Mouse (Mus musculus) liver, embryonic 16.5 days (tissue): ENCODE data around the gene Sfta2. TPM values are rescaled to one million over a fixed set of nuclear protein-coding genes. Genes with fewer than 3 reads are reported as not detected.

ENCODE experiments used
- ATAC-seq: fragments of 200-750 bp; cut with Nextera tagmentation; 2 replicates; pipeline ENCODE4 v1.8.0; 2017; ENCODE audit warnings: low read depth, mild to moderate bottlenecking, moderate number of reproducible peaks, moderate library complexity
- H3K27ac ChIP-seq: fragments of 300-500 bp; sonication (generic); 2 replicates; pipeline ENCODE4 v1.5.1; 2014; ENCODE audit warnings: mild to moderate bottlenecking, low read length
- H3K27me3 ChIP-seq: fragments of 300-500 bp; sonication (generic); 2 replicates; pipeline ENCODE4 v1.6.1; 2014; ENCODE audit warnings: low read depth, low read length, mixed read lengths; ENCODE audit not compliant: control insufficient read depth, insufficient read depth
- H3K36me3 ChIP-seq: fragments of 300-500 bp; sonication (generic); 2 replicates; pipeline ENCODE4 v1.6.1; 2014; ENCODE audit warnings: mild to moderate bottlenecking; ENCODE audit not compliant: control insufficient read depth, insufficient read depth
- H3K4me1 ChIP-seq: fragments of 300-500 bp; sonication (generic); 2 replicates; pipeline ENCODE4 v1.6.1; 2014; ENCODE audit warnings: low read depth, low read length, mixed read lengths; ENCODE audit not compliant: control insufficient read depth
- H3K4me2 ChIP-seq: fragments of 300-500 bp; sonication (generic); 2 replicates; pipeline ENCODE4 v1.6.1; 2014; ENCODE audit warnings: low read depth, low read length, mixed read lengths
- H3K4me3 ChIP-seq: fragments of 300-500 bp; sonication (generic); 2 replicates; pipeline ENCODE4 v1.5.1; 2014; ENCODE audit warnings: low read depth, mild to moderate bottlenecking, low read length
- H3K9ac ChIP-seq: fragments of 300-500 bp; sonication (generic); 2 replicates; pipeline ENCODE4 v1.6.1; 2014; ENCODE audit warnings: low read depth, low read length
- H3K9me3 ChIP-seq: fragments of 300-500 bp; sonication (generic); replicated peaks from 2 replicates; pipeline ENCODE4 v1.6.1; 2016; ENCODE audit warnings: low read length; ENCODE audit not compliant: control insufficient read depth
- WGBS: fragments of 180-500 bp; shearing (Covaris S2); extraction: QIAGEN DNeasy Blood & Tissue Kit; methylation state at CpG from one replicate; pipeline ENCODE4 v1.1.7; 2014; ENCODE audit not compliant: insufficient replicate concordance; 5-methylcytosine and 5-hydroxymethylcytosine counted together
- polyA plus RNA-seq: library from polyadenylated mRNA; unstranded; fragments of >200 nt; fragmentation: Nextera tagmentation; extraction: Ambion mirVana; gene quantifications from 2 replicates; pipeline ENCODE4 v1.2.1, GENCODE M21; 2015

Sfta2 gene
- polyA plus RNA-seq, 1 experiment from 2014 or later, result not detected

DNA sequence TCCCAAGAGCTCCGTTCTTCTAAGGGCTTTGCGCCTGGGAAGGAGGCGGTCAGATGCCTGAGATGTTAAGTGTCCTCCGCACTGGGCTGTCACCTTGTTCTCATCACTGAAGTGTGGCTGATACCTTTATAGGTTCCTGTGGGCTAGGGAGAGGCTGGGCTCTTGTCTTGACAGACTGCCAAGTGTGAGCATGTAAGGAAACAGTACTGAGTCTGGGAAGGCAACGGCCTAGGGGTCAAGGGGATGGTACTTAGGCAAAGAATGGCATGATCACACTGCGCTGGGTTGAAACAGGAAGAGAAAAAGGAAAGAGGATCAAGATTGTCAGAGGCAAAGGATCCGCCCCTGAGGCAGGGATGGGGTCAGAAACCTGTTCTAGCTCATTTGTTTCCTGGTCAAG is 25.2 kb downstream of the Sfta2 start, which contains the start of gene Gm9573:
Gene Gm9573, minus strand, starts transcription at position 101 of the 400 bp plus-strand sequence.
- 68% methylated on average over 7 of the region's 7 CpGs for WGBS
- H3K4me2 ChIP-seq, result no peak within 1 kb of the TSS
- no peaks in the 10 kb centered on the region for H3K36me3 ChIP-seq
- no peak within 1 kb of the TSS for H3K9ac ChIP-seq
- no peak for ATAC-seq
- H3K27ac ChIP-seq, result no peak within 1 kb of the TSS
- H3K4me3 ChIP-seq, result no peak within 1 kb of the TSS
- no peaks in the 10 kb centered on the region for H3K9me3 ChIP-seq
- no peaks in the 10 kb centered on the region for H3K4me1 ChIP-seq
- no peaks in the 10 kb centered on the region for H3K27me3 ChIP-seq

DNA sequence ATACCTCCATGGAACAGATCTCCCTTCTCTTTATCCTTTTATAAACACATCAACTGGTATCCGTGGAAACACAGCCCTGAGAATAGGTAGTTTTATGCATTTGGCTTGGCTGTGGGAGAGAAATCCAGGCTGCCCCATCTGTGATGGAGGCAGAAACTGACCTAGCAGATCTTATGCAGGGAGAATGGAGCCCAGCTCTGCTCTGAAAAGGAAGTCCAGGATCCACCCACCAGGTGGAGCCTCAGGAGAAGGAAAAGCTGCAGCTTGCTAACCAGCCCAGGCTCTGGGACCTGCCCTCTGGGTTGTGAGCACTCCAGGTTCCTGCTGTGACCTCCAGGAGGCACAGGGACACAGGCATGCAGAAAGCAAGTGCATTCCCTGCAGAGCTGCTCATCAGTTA is 32.6 kb downstream of the Sfta2 start:
- no peaks in the 10 kb centered on the region; the same call in 1 of the 2 replicates for H3K27me3 ChIP-seq
- H3K27ac ChIP-seq, result no peak overlapping the region
- H3K4me3 ChIP-seq, result no peak overlapping the region
- no peak for ATAC-seq
- H3K36me3 ChIP-seq, result no peaks in the 10 kb centered on the region
- no peak overlapping the region for H3K4me2 ChIP-seq
- H3K9ac ChIP-seq, result no peak overlapping the region
- WGBS, result 11% methylated on average over 1 of the region's 1 CpGs
- no peaks in the 10 kb centered on the region for H3K9me3 ChIP-seq
- no peaks in the 10 kb centered on the region for H3K4me1 ChIP-seq

DNA sequence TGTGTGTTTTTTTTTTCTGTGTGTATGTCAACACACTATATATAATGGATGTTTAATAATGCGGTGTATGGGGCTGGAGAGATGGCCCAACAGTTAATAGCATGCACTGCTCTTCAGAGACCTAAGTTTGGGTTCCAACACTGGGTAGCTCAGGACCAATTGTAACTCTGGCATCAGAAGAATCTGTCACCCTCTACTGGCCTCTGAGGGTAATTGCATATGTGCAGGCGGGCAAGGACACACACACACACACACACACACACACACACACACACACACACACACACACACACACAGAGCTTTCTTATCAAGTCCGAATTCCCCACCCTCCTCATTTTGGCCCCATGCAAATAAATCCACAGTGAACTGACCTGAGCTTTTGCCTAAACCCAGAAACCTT is 33.9 kb downstream of the Sfta2 start:
- WGBS, result 50% methylated on average over 3 of the region's 3 CpGs

DNA sequence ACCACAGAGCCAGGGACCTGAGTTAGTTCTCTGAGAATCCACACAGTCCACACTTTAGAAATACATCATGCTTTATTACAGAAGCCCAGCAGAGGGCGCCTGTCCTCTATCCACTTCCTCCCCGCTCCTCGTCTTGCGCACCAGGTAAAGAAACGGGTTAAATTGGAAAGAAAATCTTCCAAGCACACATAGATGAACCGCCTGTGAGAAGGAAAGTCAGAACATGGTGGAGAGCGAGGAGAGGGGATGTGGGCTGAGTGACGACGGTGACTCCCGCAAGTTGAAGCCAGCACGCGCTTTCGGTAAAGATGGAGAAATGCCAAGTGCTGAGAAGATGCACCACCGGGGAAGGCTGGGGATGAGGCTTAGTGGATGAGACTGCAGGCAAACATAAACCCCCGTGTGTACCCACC is 34.4 kb downstream of the Sfta2 start:
- WGBS, result 3% methylated on average over 15 of the region's 15 CpGs

More for the DNA sequence above, 33.9 kb downstream of the Sfta2 start:
- ATAC-seq, result no peak
- Histone ChIP-seq H3K4me3 (no peak overlapping the region), H3K27ac (no peak overlapping the region), H3K27me3 (no peaks in the 10 kb centered on the region; the same call in 1 of the 2 replicates), H3K4me1 (no peaks in the 10 kb centered on the region), H3K4me2 (no peak overlapping the region), H3K36me3 (no peaks in the 10 kb centered on the region), H3K9ac (no peak overlapping the region), H3K9me3 (no peaks in the 10 kb centered on the region)

DNA sequence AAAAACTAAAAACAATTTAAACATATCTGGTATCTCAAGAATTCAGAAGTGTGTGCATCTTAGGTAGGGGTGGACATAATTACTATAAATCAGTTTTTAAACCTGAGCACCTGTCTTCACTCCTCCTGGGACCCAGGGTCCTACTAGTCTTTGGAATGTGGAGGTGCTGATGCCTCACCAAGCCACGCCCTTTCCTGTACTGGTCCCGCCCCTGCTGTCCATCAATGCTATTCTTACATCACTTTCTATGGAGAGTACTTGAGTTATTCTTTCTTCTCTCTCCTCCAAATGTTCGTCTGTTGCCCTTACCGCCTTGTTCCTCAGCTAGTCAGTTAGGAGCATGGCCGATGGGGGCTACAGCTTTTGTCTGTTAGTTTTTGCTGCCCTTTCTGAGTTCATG is 35.0 kb downstream of the Sfta2 start:
- no peak overlapping the region for H3K4me2 ChIP-seq
- H3K27me3 ChIP-seq, result no peaks in the 10 kb centered on the region; the same call in 1 of the 2 replicates

More for the DNA sequence above, 34.4 kb downstream of the Sfta2 start:
- Histone ChIP-seq H3K9me3 (no peaks in the 10 kb centered on the region), H3K9ac (no peak overlapping the region), H3K4me2 (peak overlapping the region; percentile 54), H3K4me1 (no peaks in the 10 kb centered on the region), H3K27ac (no peak overlapping the region), H3K4me3 (peak overlapping the region; percentile 32), H3K27me3 (no peaks in the 10 kb centered on the region; the same call in 1 of the 2 replicates), H3K36me3 (no peaks in the 10 kb centered on the region)
- ATAC-seq, result no peak

DNA sequence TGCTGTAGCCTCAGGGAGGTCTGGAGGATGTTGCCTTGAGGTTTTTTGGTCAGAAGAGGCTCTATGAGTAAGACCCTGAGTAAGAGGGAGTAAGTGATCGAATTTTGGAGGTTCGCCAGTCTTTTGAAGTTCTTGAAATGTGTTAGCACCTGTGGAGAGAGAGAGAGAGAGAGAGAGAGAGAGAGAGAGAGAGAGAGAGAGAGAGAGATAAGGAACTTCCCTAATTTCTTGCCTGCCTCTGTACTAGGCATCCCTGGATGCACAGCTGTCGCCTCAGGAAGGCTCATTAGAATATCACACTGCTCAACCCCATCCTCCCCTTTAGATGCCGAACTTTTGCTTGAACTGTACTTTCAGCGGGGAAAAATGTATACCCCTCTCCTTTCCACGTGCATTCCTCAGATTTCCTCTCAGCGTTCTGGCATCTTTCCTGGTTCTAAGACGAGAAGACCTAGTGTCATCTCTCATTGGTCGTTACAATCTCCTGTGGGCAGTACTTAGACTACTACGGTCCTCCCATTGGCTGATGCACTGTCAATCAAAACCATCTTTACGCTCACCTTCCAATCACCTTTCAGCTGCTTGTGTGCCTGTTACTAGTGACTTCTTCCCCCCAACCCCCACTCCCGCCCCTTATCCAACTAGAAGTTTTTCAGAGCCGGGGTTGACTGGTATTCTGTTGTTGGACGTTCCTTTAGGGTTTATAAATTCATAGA is 37.3 kb downstream of the Sfta2 start:
- Histone ChIP-seq H3K4me3 (no peak overlapping the region), H3K4me1 (no peaks in the 10 kb centered on the region), H3K9me3 (no peaks in the 10 kb centered on the region), H3K27me3 (no peaks in the 10 kb centered on the region; the same call in 1 of the 2 replicates), H3K4me2 (no peak overlapping the region), H3K27ac (no peak overlapping the region), H3K9ac (no peak overlapping the region), H3K36me3 (no peaks in the 10 kb centered on the region)
- ATAC-seq, result peak; percentile 58; the same call in 1 of the 2 replicates
- 16% methylated on average over 14 of the region's 14 CpGs for WGBS

More for the DNA sequence above, 35.0 kb downstream of the Sfta2 start:
- H3K9ac ChIP-seq, result no peak overlapping the region
- no peaks in the 10 kb centered on the region for H3K9me3 ChIP-seq
- H3K4me1 ChIP-seq, result no peaks in the 10 kb centered on the region
- H3K4me3 ChIP-seq, result no peak overlapping the region
- no peaks in the 10 kb centered on the region for H3K36me3 ChIP-seq
- no peak for ATAC-seq
- WGBS, result 19% methylated on average over 5 of the region's 5 CpGs
- no peak overlapping the region for H3K27ac ChIP-seq

DNA sequence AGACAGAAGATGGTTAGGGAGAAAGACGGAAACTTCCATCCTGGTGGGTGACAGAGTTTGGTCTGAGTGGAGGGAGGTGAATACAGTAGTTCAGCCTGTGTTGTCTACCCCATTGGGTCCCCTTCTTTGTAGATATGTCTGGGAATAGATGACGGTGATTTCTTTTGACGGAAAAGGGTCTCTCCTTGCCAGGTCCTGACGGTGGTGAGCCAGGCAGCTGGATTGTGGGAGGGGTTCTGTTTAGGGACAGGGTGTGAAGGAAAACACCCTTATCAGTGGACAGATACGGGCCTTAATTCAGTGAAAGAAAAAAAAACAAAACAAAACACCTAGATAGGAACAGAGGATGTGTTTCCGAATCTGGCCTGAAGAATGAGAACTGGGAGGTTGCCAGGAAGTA is 38.0 kb downstream of the Sfta2 start:
- Histone ChIP-seq H3K4me2 (no peak overlapping the region), H3K36me3 (no peaks in the 10 kb centered on the region), H3K9me3 (no peaks in the 10 kb centered on the region), H3K27ac (no peak overlapping the region), H3K4me1 (no peaks in the 10 kb centered on the region), H3K27me3 (no peaks in the 10 kb centered on the region; the same call in 1 of the 2 replicates), H3K9ac (no peak overlapping the region), H3K4me3 (no peak overlapping the region)
- 52% methylated on average over 6 of the region's 6 CpGs for WGBS
- ATAC-seq, result no peak

DNA sequence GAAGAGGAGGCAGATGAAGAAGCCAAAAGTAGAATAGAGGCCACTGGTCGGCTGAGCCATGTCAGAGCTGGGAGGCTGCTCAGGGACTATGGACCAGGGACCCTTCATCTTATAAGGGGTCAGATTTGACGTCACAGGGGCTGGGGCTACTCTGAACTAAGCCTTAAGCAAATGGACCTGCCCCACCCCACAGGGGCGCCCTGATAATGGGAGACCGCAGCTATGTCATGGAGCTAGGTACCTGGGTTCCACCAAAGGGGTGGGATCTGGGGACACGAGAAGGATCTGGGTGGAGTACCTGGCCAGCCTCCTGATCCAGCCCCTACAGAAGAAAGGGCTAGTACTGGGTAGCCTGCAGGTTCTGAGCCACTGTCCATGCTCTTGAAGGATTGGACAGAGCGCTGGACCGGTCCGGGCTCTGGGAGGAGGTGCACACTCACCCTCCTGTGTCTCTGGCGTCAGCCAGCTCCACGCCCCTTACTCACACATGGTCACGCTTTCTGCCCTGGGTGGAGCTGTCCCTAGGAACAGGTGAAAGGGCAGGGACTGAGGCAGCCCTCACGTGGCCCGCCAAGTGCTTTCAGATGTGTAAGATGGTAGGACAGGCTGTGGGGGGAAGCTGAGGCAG is 42.4 kb downstream of the Sfta2 start, which contains the start of gene Mucl3:
Gene Mucl3, minus strand, starts transcription at position 87 of the 628 bp plus-strand sequence.
- Histone ChIP-seq H3K27ac (no peak within 1 kb of the TSS), H3K36me3 (no peaks in the 10 kb centered on the region), H3K4me2 (no peak within 1 kb of the TSS), H3K9me3 (no peaks in the 10 kb centered on the region), H3K4me1 (no peaks in the 10 kb centered on the region), H3K27me3 (no peaks in the 10 kb centered on the region), H3K9ac (no peak within 1 kb of the TSS), H3K4me3 (no peak within 1 kb of the TSS)
- 59% methylated on average over 13 of the region's 13 CpGs for WGBS
- no peak for ATAC-seq

DNA sequence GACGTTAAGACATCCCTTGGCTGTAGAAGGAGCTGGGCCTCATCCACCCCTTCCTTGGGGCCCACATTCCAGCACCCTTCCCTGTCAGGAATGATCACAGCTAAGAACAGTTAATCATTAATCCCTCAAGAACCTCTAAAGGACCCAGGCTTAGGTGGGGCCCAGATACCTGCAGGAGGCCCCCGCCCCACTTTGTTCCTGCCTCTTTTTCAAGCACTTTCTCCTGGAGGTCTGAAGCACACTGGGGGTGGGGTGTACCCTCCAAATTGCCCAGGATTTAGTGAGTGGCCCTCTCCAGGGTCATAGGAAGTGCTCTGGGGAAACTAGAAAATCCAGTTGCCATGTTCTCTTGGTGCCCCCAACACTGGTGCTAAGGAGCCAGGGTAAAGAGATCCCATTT is 48.1 kb downstream of the Sfta2 start:
- H3K4me1 ChIP-seq, result no peaks in the 10 kb centered on the region
- H3K9ac ChIP-seq, result no peak overlapping the region
- no peak overlapping the region for H3K4me3 ChIP-seq
- H3K9me3 ChIP-seq, result no peaks in the 10 kb centered on the region
- H3K36me3 ChIP-seq, result no peaks in the 10 kb centered on the region
- 67% methylated on average over 2 of the region's 2 CpGs for WGBS
- no peak overlapping the region for H3K27ac ChIP-seq
- H3K4me2 ChIP-seq, result no peak overlapping the region
- no peaks in the 10 kb centered on the region for H3K27me3 ChIP-seq
- no peak for ATAC-seq
